Mouse (Mus musculus): ENCODE measurements around the gene Sh3bgr.
A peak's percentile ranks its signal among the peaks of the same experiment; 100 is the strongest.

The Sh3bgr gene

GRCm38 (mm10) chr16:96210856-96211255, 10.6 kb downstream of the Sh3bgr start:
- no peak for DNase-seq

- DNase-seq = no peak
Measured at GRCm38 (mm10) chr16:96213027-96213426, 12.8 kb downstream of the Sh3bgr start.

GRCm38 (mm10) chr16:96221491-96221890, 21.2 kb downstream of the Sh3bgr start:
- DNase-seq = no peak

- DNase-seq = no peak
Measured at GRCm38 (mm10) chr16:96221959-96222358, 21.7 kb downstream of the Sh3bgr start.

GRCm38 (mm10) chr16:96222452-96222851, 22.2 kb downstream of the Sh3bgr start:
- DNase-seq = no peak

DNA sequence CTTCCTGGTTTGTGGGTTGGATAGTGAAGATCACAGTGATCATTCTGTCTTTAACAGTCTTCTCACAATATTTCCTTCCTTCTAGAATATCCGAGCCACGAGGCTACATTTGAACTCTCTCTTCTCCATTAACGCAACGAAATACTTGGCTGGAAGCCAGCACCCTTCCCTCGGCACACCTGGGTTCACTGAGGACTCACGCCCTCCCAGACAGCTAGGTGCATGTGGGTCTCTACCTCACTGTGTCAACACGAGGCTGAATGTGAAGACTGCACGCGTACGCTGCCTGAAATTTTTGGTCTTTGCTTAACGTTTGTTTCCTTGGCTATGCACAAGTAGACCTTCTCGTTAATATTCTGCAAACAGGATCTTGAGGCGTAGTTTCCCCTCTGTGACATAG, 28.2 kb downstream of the Sh3bgr start:
- DNase-seq = no peak

- DNase-seq = no peak
Measured at GRCm38 (mm10) chr16:96229044-96229555, 28.9 kb downstream of the Sh3bgr start.

- peak; percentile 63 for DNase-seq
Measured at GRCm38 (mm10) chr16:96230411-96230810, 30.2 kb downstream of the Sh3bgr start.

- no peak for DNase-seq
Measured at GRCm38 (mm10) chr16:96231251-96231650, 31.0 kb downstream of the Sh3bgr start.

DNA sequence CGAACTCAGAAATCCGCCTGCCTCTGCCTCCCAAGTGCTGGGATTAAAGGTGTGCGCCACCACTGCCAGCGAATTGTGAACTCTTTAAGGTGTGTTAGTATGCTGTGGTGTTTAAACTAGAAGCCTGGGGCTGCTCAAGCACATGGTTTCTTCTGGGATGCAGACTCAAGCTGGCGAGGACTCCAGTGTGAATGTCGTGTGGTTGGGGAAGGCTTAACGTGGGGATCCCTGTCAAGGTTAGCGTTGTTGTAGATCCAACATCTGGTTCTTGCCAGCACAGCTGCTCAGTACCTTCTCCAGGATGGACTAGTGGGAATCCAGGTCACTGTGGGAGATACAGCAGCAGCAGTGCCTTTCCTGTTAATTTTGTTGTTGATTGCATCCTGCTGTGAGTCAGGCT, 31.7 kb downstream of the Sh3bgr start:
- DNase-seq = no peak

GRCm38 (mm10) chr16:96233996-96234395, 33.7 kb downstream of the Sh3bgr start:
- no peak for DNase-seq

- DNase-seq = peak; percentile 10
Measured at GRCm38 (mm10) chr16:96235366-96235970, 35.2 kb downstream of the Sh3bgr start, which contains the start of gene B3galt5. Gene B3galt5, plus strand, starts transcription at chr16:96235801.

DNA sequence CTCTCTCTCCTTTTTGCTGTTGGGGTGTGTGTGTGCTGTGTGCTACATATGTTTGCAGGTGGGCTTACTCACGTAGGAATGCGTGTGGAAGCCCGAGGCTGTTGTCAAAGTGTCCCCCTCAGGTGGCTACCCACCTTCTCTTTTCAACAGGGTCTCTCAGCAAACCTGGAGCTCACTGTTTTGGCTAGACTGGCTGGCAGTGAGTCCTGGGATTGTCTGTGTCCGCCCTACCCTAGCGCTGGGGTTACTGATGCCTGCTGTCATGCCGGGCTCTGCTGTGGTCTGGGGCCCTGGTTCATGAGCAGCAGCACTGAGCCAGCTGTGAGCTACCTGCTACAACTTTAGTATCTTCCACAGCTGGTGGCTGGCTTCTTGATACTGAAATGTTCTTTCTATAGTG, 44.2 kb downstream of the Sh3bgr start:
- DNase-seq = no peak

DNA sequence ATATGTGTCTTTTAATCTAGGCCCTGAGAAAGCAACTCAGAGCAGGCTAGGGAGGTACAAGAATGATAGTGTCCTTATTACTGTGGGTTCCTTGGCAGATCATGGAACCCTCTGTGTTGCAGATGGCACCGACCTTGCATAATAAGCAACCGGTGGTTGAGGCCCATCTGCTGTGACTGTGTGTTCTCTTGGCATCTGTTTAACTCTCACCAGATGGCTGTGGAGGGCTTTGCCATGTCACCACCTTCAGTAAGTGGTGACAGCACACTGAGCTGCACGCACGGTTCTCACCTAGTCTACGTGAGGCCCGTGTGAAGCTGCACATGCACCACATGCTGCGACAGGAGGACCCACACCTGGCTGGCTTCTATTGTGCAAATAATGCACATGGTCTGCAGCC, 49.4 kb downstream of the Sh3bgr start:
- no peak for DNase-seq

GRCm38 (mm10) chr16:96252146-96252545, 51.9 kb downstream of the Sh3bgr start:
- DNase-seq = no peak

- no peak for DNase-seq
Measured at GRCm38 (mm10) chr16:96258429-96258828, 58.2 kb downstream of the Sh3bgr start.

- DNase-seq = no peak
Measured at GRCm38 (mm10) chr16:96271736-96272135, 71.5 kb downstream of the Sh3bgr start.

DNA sequence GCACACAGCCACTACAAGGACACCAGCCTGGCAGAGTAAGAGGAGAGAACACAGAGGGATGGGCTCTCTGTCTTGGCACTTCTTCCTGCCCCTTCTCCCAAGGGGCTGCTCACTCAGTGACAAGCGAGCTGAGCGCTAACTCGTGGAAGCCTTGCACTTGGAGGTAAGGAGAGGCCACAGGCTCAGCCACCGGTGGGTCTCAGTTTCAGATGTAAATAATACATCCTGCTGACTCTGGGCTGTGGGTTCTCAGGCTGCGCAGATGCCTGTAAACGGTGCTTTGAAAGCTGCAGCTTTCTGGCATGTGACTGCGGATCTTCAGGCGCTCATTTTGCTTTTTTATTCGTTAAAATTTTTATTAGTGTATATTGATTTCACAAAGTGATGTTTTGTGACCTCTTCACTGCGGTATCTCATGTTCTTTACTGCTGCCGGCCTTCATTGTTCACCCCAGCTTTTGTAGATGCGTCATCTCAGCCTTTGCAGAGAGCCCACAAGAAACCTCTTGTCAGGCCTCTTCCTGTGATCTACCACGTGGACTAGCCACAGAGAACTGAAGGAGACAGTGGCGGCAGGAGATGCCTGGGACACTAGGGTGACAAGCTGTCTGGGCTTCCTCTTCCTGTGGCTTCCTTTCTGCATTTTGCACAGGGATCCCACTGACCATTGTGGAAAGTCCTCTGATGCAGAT, 72.8 kb downstream of the Sh3bgr start:
- DNase-seq = no peak

GRCm38 (mm10) chr16:96276596-96276995, 76.3 kb downstream of the Sh3bgr start:
- DNase-seq = no peak
